Mouse (Mus musculus): ENCODE measurements around the gene Anapc13.
A peak's percentile ranks its signal among the peaks of the same experiment; 100 is the strongest.

Gene Anapc13

GRCm38 (mm10) chr9:102631589-102632147 lies 5.6 kb downstream of the Anapc13 start:
- DNase-seq (ENCODE audit: low spot score in 2 of 2), result no peak

DNA sequence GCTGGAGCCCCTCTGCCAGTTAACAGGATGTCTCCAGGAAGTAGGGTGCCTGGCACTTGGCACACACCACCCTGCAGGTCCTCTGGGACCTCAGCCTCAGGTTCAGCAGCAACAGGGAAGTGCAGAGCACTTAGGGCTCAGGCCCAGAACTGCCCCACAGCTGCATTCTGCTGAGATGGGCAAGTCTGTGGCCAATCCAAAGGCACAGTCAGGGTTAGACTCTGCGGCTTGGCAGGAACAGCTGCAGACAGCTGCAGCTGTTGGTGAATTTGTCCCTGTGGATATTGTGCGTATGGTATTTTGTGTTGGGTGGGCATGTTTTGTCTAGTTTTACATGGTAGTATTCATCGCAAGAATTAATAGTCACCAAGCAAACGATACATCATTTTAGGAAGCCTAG lies 6.1 kb downstream of the Anapc13 start:
- DNase-seq (ENCODE audit: low spot score in 2 of 2), result no peak

DNA sequence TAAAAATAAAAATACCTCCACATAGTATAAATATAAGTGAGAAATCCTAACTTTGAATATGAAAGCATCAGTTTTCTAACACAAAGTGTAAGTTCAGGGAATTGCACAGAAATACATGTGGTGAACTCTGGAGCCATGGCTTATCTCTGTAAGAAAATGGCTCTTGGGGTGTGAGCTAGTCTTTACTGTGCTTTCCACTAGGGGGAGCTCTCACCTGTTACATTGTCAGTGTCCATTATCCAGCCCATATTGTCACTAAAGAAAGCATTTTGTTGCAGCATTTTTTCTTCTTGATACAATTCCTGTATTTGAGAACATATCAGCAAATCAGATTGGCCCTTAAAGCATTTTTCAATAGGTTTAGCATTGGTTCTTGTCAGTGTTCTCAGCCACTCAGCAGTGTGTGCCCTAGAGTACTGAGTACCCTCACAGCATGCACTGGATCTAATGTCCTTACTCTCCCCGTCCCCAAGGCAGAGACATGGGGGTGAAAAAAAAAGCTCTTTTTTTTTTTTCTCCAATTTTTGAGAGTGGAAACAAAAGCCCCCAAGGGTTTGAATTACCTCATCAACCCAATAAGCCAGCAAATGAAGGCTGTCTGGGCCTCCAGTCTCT lies 6.9 kb downstream of the Anapc13 start:
- peak in 1 of 2 experiments; percentile 70 for DNase-seq (ENCODE audit: low spot score in 2 of 2)

DNA sequence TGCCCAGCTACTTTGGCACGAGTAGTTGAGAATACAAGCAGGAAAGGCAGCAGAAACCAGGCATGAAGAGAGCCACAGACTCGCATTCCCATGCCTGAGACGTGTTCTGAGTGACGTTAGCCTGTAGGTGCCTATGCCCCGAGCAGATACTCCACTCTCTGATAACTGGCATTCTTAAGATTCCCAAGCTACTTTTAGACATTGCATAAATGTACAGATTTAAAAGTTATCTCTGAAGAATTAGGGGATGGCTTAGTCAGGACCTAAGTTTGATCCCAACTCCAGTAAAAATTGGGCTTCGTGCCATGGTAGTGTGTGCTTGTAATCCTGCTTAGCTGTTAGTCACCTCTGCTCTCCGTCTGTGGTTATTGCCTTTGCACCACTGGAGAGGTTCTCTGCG lies 8.4 kb downstream of the Anapc13 start:
- no peak for DNase-seq (ENCODE audit: low spot score in 2 of 2)

DNA sequence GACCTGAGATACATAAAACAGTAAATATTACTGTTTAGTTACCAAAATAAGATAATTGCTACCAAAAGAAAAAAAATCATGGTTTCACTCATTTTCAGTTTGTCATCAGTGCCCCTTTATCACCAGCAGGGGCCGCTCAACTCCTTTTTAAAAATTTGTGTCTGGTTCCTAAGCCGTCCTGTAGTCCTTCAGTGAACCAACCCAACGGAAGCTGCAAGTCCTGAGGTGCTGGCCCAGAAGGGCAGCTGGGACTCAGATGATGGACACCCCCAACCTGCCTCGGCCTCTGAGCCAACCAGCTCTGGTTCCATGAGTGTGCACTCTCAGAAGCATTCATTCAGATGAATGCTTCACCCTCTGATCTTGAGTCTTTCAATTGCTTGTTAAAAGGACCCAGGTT lies 10.5 kb downstream of the Anapc13 start:
- peak; percentile 48 to 74 for DNase-seq (ENCODE audit: low spot score in 2 of 2)

DNA sequence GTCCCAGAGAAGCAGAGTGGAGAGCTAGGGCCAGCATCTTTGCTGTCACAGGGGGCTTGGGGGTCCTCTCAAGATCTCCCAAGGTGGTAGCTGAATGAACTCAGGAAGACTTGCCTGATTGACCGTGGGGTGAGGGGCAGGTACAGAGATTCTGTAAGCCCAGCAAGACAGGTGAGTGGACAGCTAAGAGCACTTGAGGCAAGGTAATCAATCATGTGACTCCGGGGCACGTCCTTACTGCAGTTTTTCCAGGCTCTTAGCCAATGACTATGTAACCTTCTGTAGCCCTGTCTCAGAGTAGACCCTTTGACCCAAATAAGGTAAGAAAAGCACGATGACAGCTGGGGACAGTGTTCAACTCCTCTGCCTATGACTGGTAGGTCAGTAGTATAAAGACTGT lies 11.0 kb downstream of the Anapc13 start:
- DNase-seq (ENCODE audit: low spot score in 2 of 2), result no peak

GRCm38 (mm10) chr9:102638963-102639362 lies 12.9 kb downstream of the Anapc13 start:
- no peak for DNase-seq (ENCODE audit: low spot score in 2 of 2)

GRCm38 (mm10) chr9:102639510-102639909 lies 13.4 kb downstream of the Anapc13 start:
- no peak for DNase-seq (ENCODE audit: low spot score in 2 of 2)

GRCm38 (mm10) chr9:102641531-102641930 lies 15.4 kb downstream of the Anapc13 start:
- no peak for DNase-seq (ENCODE audit: low spot score in 2 of 2)

GRCm38 (mm10) chr9:102643071-102643485 lies 17.0 kb downstream of the Anapc13 start:
- no peak for DNase-seq (ENCODE audit: low spot score in 2 of 2)

- no peak for DNase-seq (ENCODE audit: low spot score in 2 of 2)
Measured at GRCm38 (mm10) chr9:102643486-102644101, 17.5 kb downstream of the Anapc13 start.

GRCm38 (mm10) chr9:102645119-102645695 lies 19.1 kb downstream of the Anapc13 start:
- DNase-seq (ENCODE audit: low spot score in 2 of 2), result no peak

GRCm38 (mm10) chr9:102647010-102647409 lies 20.9 kb downstream of the Anapc13 start:
- peak in 1 of 2 experiments; percentile 23 for DNase-seq (ENCODE audit: low spot score in 2 of 2)

- DNase-seq (ENCODE audit: low spot score in 2 of 2), result no peak
Measured at GRCm38 (mm10) chr9:102649917-102650527, 23.9 kb downstream of the Anapc13 start.

DNA sequence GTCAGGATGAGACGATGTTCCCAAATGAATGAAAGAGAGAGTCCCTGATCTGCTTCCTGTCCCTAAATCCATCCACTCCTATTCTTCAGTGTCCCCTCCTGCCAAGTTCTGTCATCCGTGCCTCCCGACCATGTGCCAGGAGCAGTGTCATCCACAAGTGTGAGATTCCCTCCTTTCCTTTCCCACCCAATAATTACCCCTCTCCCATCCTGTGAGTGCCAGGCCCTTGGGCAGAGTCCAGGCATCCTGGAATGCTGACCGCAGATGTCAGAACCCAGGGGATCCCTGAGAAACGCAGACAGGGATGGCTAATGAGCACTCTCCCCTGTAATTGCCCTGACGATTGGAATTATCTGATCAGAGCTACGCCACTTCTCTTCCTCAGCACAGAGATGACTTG lies 24.5 kb downstream of the Anapc13 start:
- DNase-seq (ENCODE audit: low spot score in 2 of 2), result no peak

- no peak for DNase-seq (ENCODE audit: low spot score in 2 of 2)
Measured at GRCm38 (mm10) chr9:102651199-102651720, 25.2 kb downstream of the Anapc13 start.

DNA sequence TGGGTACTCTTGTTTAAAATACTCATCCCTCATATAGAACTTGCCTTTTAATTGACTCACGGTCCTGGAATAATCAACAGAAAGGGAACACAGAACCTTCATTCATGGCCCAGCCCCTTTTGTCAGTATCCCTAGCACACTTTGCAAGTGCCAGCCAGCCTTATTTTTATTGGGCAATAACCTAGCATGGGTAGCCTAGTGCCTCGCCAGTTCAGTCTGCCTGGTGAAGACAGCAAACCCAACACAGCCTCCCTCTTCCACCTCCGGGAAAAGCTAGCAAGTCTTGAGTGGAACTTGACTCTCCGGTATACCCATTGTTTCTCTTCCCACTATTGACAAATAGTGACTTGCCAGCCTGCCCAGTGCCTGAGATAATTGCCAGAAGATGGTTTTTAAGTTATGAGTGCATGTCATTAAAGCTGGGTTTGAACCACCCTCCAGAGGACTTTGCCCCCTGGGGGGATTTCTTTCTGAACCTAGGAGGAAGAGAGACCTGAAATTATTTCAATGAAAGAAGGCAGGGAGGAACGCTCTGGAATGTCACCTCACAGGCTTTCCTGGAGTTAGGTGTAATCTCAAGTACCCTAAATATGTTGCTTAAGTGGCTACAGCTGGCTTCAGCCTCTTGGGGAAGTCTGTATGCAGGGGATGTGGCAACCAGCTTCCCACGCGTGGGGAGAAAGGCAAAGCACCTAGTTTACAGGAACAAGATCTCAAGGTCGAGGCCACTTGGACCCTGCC lies 30.4 kb downstream of the Anapc13 start:
- DNase-seq (ENCODE audit: low spot score in 2 of 2), result no peak

DNA sequence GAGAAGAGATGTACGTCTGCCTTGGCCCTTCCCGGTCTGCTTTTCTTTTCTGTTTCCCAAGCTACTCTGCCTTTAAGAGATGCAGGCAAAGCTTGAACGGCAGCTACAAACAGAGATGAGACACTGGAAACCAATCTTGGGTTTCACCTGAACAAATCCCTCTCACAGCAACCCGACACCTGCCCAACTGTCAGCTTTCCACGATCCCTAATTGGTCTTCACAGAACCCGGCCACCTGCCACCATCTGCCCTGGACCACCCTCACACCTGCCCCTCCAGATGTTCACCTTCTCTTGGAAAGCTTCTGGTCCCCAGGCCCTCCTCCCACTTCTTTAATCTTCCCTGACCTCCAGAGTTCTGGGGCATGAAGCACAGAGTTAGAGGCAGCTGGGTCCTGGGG lies 42.0 kb downstream of the Anapc13 start:
- no peak for DNase-seq (ENCODE audit: low spot score in 2 of 2)

DNA sequence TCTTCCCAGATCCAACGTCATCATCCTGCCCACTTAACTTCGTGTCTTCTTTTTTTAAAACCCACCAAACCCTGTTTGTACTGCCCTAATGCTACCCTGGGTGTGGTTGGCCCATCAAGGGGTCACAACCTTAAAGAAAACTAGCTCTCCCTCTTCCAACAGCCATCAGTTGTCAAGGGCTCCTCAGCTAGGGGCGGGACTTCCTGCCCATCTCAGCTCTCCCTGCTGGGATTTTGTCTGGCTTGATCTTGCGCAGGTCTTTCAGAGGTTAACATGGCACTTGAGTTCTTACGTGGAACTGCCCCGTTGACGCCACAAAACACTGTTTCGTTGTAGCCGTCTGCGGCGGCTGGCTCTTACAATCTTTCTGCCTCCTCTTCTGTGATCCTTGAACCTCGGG lies 42.8 kb downstream of the Anapc13 start:
- no peak for DNase-seq (ENCODE audit: low spot score in 2 of 2)

- no peak for DNase-seq (ENCODE audit: low spot score in 2 of 2)
Measured at GRCm38 (mm10) chr9:102673381-102673780, 47.3 kb downstream of the Anapc13 start.

DNA sequence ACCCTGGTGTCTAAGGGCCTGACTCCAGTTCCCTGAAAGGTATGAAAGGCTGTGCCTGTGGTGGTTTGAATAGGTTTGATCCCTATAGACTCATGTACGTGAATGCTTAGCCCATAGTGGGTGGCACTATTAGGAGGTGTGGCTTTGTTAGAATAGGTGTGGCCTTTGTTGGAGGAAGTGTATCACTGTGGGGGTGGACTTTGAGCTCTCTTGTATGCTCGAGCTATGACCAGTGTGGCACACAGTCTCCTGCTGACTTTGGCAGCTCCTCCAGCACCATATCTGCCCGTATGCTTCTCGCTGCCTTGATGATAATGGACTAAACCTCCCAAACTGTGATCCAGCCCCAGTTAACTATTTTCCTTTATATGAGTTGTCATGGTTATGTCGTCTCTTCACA lies 49.8 kb downstream of the Anapc13 start:
- DNase-seq (ENCODE audit: low spot score in 2 of 2), result no peak

- DNase-seq (ENCODE audit: low spot score in 2 of 2), result no peak
Measured at GRCm38 (mm10) chr9:102681470-102681869, 55.4 kb downstream of the Anapc13 start.
